Mouse (Mus musculus): ENCODE measurements around the gene Wwc1.

The Wwc1 gene

GRCm38 (mm10) chr11:35972270-35972931 lies 7.9 kb downstream of the Wwc1 start:
- DNase-seq, result no peak

- DNase-seq, result no peak
Measured at GRCm38 (mm10) chr11:35970806-35971705, 9.3 kb downstream of the Wwc1 start.

GRCm38 (mm10) chr11:35968291-35968690 lies 12.0 kb downstream of the Wwc1 start:
- no peak for DNase-seq

- DNase-seq, result no peak
Measured at GRCm38 (mm10) chr11:35963981-35964549, 16.3 kb downstream of the Wwc1 start.

- no peak for DNase-seq
Measured at GRCm38 (mm10) chr11:35963554-35963953, 16.8 kb downstream of the Wwc1 start.

- no peak for DNase-seq
Measured at GRCm38 (mm10) chr11:35962431-35962830, 17.9 kb downstream of the Wwc1 start.

GRCm38 (mm10) chr11:35959270-35959669 lies 21.1 kb downstream of the Wwc1 start:
- no peak for DNase-seq

- DNase-seq, result no peak
Measured at GRCm38 (mm10) chr11:35955572-35955971, 24.8 kb downstream of the Wwc1 start.

- no peak for DNase-seq
Measured at GRCm38 (mm10) chr11:35953179-35953578, 27.1 kb downstream of the Wwc1 start.

GRCm38 (mm10) chr11:35951727-35952065 lies 28.6 kb downstream of the Wwc1 start:
- no peak for DNase-seq

GRCm38 (mm10) chr11:35951058-35951726 lies 29.1 kb downstream of the Wwc1 start:
- DNase-seq, result no peak

- DNase-seq, result no peak
Measured at GRCm38 (mm10) chr11:35950466-35950865, 29.9 kb downstream of the Wwc1 start.

GRCm38 (mm10) chr11:35950011-35950410 lies 30.3 kb downstream of the Wwc1 start:
- DNase-seq, result no peak

GRCm38 (mm10) chr11:35948457-35948881 lies 31.9 kb downstream of the Wwc1 start:
- no peak for DNase-seq

- DNase-seq, result no peak
Measured at GRCm38 (mm10) chr11:35947944-35948343, 32.4 kb downstream of the Wwc1 start.

- DNase-seq, result no peak
Measured at GRCm38 (mm10) chr11:35945187-35945586, 35.1 kb downstream of the Wwc1 start.

GRCm38 (mm10) chr11:35941641-35942040 lies 38.7 kb downstream of the Wwc1 start:
- no peak for DNase-seq

GRCm38 (mm10) chr11:35941064-35941463 lies 39.3 kb downstream of the Wwc1 start:
- DNase-seq, result no peak

- no peak for DNase-seq
Measured at GRCm38 (mm10) chr11:35938790-35939385, 41.4 kb downstream of the Wwc1 start.

GRCm38 (mm10) chr11:35935645-35936044 lies 44.7 kb downstream of the Wwc1 start:
- no peak for DNase-seq

- no peak for DNase-seq
Measured at GRCm38 (mm10) chr11:35935133-35935532, 45.2 kb downstream of the Wwc1 start.

GRCm38 (mm10) chr11:35933402-35934085 lies 46.8 kb downstream of the Wwc1 start:
- no peak for DNase-seq
